Mouse (Mus musculus): Measurements from ENCODE around the gene Plekha8.

The Plekha8 gene

GRCm38 (mm10) chr6:54655471-54656095, 60.7 kb downstream of the Plekha8 start:
- DNase-seq, result peak; percentile 4 to 6

GRCm38 (mm10) chr6:54657861-54658260, 63.0 kb downstream of the Plekha8 start:
- no peak for DNase-seq

- DNase-seq, result no peak
Observed at GRCm38 (mm10) chr6:54669868-54670267, 75.0 kb downstream of the Plekha8 start.

- no peak for DNase-seq
Observed at GRCm38 (mm10) chr6:54672901-54673300, 78.0 kb downstream of the Plekha8 start.

- DNase-seq, result no peak
Observed at GRCm38 (mm10) chr6:54679686-54680085, 84.8 kb downstream of the Plekha8 start.

GRCm38 (mm10) chr6:54680891-54681745, 86.2 kb downstream of the Plekha8 start, which contains the start of gene Mturn:
Gene Mturn, plus strand, starts transcription at chr6:54681624.
- DNase-seq, result peak; percentile 98 to 99

GRCm38 (mm10) chr6:54681746-54682428, 87.0 kb downstream of the Plekha8 start:
- DNase-seq, result no peak

GRCm38 (mm10) chr6:54684085-54684484, 89.2 kb downstream of the Plekha8 start:
- no peak for DNase-seq

GRCm38 (mm10) chr6:54685103-54685502, 90.2 kb downstream of the Plekha8 start:
- no peak for DNase-seq

- no peak for DNase-seq
Observed at GRCm38 (mm10) chr6:54685716-54686395, 90.9 kb downstream of the Plekha8 start.

- DNase-seq, result no peak
Observed at GRCm38 (mm10) chr6:54686946-54687737, 92.2 kb downstream of the Plekha8 start.

GRCm38 (mm10) chr6:54688467-54689323, 93.8 kb downstream of the Plekha8 start:
- DNase-seq, result no peak

GRCm38 (mm10) chr6:54689686-54690085, 94.8 kb downstream of the Plekha8 start:
- no peak for DNase-seq

GRCm38 (mm10) chr6:54690838-54691237, 95.9 kb downstream of the Plekha8 start:
- DNase-seq, result no peak

GRCm38 (mm10) chr6:54691368-54692116, 96.6 kb downstream of the Plekha8 start:
- no peak for DNase-seq

GRCm38 (mm10) chr6:54692201-54692600, 97.3 kb downstream of the Plekha8 start:
- DNase-seq, result no peak

GRCm38 (mm10) chr6:54693286-54693685, 98.4 kb downstream of the Plekha8 start:
- DNase-seq, result no peak

Data from lung, adult 18-20 months (tissue).